In the genomic region with DNA sequence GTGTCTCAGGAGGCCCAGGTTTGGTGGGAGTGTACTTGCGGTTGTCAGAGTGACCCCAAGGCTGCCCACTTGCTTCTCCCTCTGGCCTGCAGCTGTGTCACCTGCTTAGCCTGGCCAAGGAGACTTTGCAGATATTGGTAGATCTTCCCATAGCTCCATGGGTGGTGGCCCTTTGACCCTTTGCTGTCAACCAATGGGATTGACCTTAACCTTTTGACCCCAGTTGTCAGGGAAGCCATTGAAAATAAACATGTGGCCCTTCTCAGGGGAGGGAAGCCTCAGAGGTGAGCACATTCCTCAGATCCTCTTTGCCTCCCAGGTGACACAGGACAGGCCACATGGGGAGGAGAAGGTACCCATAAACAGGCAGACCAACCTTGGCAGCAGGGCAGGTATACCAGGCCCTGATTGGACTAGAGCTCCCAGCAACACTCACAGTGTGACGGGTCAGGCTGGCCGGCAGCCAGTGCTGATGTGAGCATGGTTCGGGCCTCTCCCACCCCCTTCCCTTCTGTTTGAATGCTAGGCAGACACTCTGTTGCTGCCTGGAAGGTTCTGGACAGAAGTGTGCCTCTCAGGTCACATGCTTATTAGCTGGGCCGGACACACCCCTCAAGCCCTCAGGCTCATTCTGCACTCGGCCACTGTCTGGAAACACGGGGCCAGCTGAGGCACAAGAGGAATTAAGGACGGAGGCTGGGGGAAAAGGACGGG, we compare ENCODE assay signal across 9 mouse cellular contexts. TPM values are rescaled to one million over a fixed set of nuclear protein-coding genes. Genes with fewer than 3 reads are reported as not detected.
A peak's percentile ranks its signal among the peaks of the same experiment; 100 is the strongest.
DNase-seq lines count a peak whose midpoint lies in the region; ATAC-seq lines count a peak whose summit lies in the region.
"Had no signal": no experiment of that assay in that cellular context is flagged by ENCODE, and none has a peak within 500 bp of the region (broad histone marks: within the 10 kb centered on the region; RNA-seq: fewer than 3 reads in every experiment).

No protein-coding gene starts in this region.

- DNase-seq in hindbrain, embryonic 10.5 days (ENCODE audit: low spot score), result no peak
- DNase-seq in NIH3T3 (ENCODE audit: low read depth), result peak; percentile 48
- DNase-seq in embryo, embryonic 10.5 days (ENCODE audit: low spot score), result peak; percentile 47
- DNase-seq in kidney, postnatal 4 days, result peak; percentile 71 to 78
- DNase-seq in right cerebral cortex, postnatal 4 days, result no peak
- DNase-seq in left cerebral cortex, postnatal 25 days (ENCODE audit: low spot score in 2 of 2), result no peak
- DNase-seq: right cerebral cortex, postnatal 25 days had no signal

- no peak overlapping the region for H3K27ac ChIP-seq in hindbrain, embryonic 15.5 days (replicated peaks)
- no peak overlapping the region for H3K27ac ChIP-seq in hindbrain, embryonic 10.5 days

- no peaks in the 10 kb centered on the region for H3K36me3 ChIP-seq in hindbrain, embryonic 15.5 days
- H3K36me3 ChIP-seq in hindbrain, embryonic 10.5 days, result no peaks in the 10 kb centered on the region

- ATAC-seq in hindbrain, embryonic 15.5 days (ENCODE audit: low FRiP score, low read depth), result peak; percentile 13; the same call in 1 of the 2 replicates
- no peak for ATAC-seq in frontal cortex, adult (ENCODE audit: low TSS enrichment)

- no peaks in the 10 kb centered on the region for H3K27me3 ChIP-seq in hindbrain, embryonic 15.5 days
- peaks cover 4% of the 10 kb centered on the region; the same call in 1 of the 2 replicates for H3K27me3 ChIP-seq in hindbrain, embryonic 10.5 days (ENCODE audit: insufficient read depth, poor library complexity, severe bottlenecking)

- intact Hi-C loops in left cerebral cortex, postnatal 25 days (cut with DNase I), result loop anchor here (1.0 kb wide), 1 partner anchor 36 kb away; no protein-coding TSS in a partner anchor

- H3K4me1 ChIP-seq in hindbrain, embryonic 15.5 days (replicated peaks), result peaks cover 20% of the 10 kb centered on the region; the same call in 1 of the 2 replicates
- H3K4me1 ChIP-seq in hindbrain, embryonic 10.5 days (replicated peaks), result peaks cover 53% of the 10 kb centered on the region

- H3K4me3 ChIP-seq in hindbrain, embryonic 15.5 days, result no peak overlapping the region
- no peak overlapping the region for H3K4me3 ChIP-seq in hindbrain, embryonic 10.5 days

- H3K9ac ChIP-seq in hindbrain, embryonic 15.5 days, result no peak overlapping the region

- no peaks in the 10 kb centered on the region for H3K9me3 ChIP-seq in hindbrain, embryonic 15.5 days
- no peaks in the 10 kb centered on the region for H3K9me3 ChIP-seq in hindbrain, embryonic 10.5 days

- H3K4me2 ChIP-seq in hindbrain, embryonic 15.5 days, result no peak overlapping the region

- WGBS in hindbrain, embryonic 15.5 days, result 43% methylated on average over 9 of the region's 9 CpGs
- WGBS in hindbrain, embryonic 10.5 days, result 42% methylated on average over 9 of the region's 9 CpGs

RNA-seq across cellular contexts. Expression of gene Aatk, which starts 17.4 kb away (rescaled TPM):
- polyA plus RNA-seq in hindbrain, embryonic 15.5 days (2015; fragmentation: Nextera tagmentation; extraction: Ambion mirVana), result 45.7 and 47.5 TPM in 2 replicates
- 1.6 and 3.2 TPM in 2 replicates for polyA plus RNA-seq in hindbrain, embryonic 10.5 days (2016; fragmentation: Nextera tagmentation; extraction: Ambion mirVana)
- 100 to 1,000 TPM; 189 to 195 TPM for total RNA-seq in left cerebral cortex, postnatal 25 days (2021)

RNA-seq across cellular contexts. Expression of gene Cep131, which starts 57.0 kb away (rescaled TPM):
- polyA plus RNA-seq in hindbrain, embryonic 15.5 days (2015; fragmentation: Nextera tagmentation; extraction: Ambion mirVana), result 31.0 and 32.9 TPM in 2 replicates
- 39.6 and 45.4 TPM in 2 replicates for polyA plus RNA-seq in hindbrain, embryonic 10.5 days (2016; fragmentation: Nextera tagmentation; extraction: Ambion mirVana)
- 10 to 100 TPM; 23.4 to 32.2 TPM for total RNA-seq in left cerebral cortex, postnatal 25 days (2021)

Comparison
In these comparisons a context has a peak if more than half of its experiments do, and no peak if none do; other contexts are left out.
1. RNA of gene Aatk, which starts 17.4 kb away (polyA plus RNA-seq): 45.7 to 47.5 TPM in hindbrain, embryonic 15.5 days; 1.6 to 3.2 TPM in hindbrain, embryonic 10.5 days; every median in the first group is over 10 times any median in the second.
2. DNase-seq: peak in NIH3T3 (single experiment), embryo, embryonic 10.5 days (single experiment) and kidney, postnatal 4 days (2 of 2); none in hindbrain, embryonic 10.5 days (single experiment), right cerebral cortex, postnatal 4 days (single experiment) and left cerebral cortex, postnatal 25 days (0 of 2).